Mouse (Mus musculus) midbrain, embryonic 13.5 days (tissue): ENCODE data around the gene Nipal1. TPM values are rescaled to one million over a fixed set of nuclear protein-coding genes. Genes with fewer than 3 reads are reported as not detected.

Experiments
- ATAC-seq: fragments of 200-750 bp; cut with Nextera tagmentation; 2 replicates; pipeline ENCODE4 v1.8.0; 2017; ENCODE audit warnings: mild to moderate bottlenecking, moderate TSS enrichment, moderate library complexity
- H3K27ac ChIP-seq: fragments of 300-500 bp; sonication (generic); 2 replicates; pipeline ENCODE4 v1.5.1; 2015; ENCODE audit warnings: inconsistent platforms, mild to moderate bottlenecking, moderate library complexity
- H3K27me3 ChIP-seq: fragments of 300-500 bp; sonication (generic); 2 replicates; pipeline ENCODE4 v1.6.1; 2015; ENCODE audit warnings: mild to moderate bottlenecking, inconsistent platforms
- H3K36me3 ChIP-seq: fragments of 300-500 bp; sonication (generic); 2 replicates; pipeline ENCODE4 v1.6.1; 2015; ENCODE audit warnings: mild to moderate bottlenecking, inconsistent platforms
- H3K4me1 ChIP-seq: fragments of 300-500 bp; sonication (generic); replicated peaks from 2 replicates; pipeline ENCODE4 v1.6.1; 2015; ENCODE audit warnings: inconsistent platforms
- H3K4me2 ChIP-seq: fragments of 300-500 bp; sonication (generic); replicated peaks from 2 replicates; pipeline ENCODE4 v1.6.1; 2015; ENCODE audit warnings: moderate library complexity, mild to moderate bottlenecking, inconsistent platforms
- H3K4me3 ChIP-seq: fragments of 300-500 bp; sonication (generic); replicated peaks from 2 replicates; pipeline ENCODE4 v1.5.1; 2015; ENCODE audit warnings: mild to moderate bottlenecking, inconsistent platforms
- H3K9ac ChIP-seq: fragments of 300-500 bp; sonication (generic); replicated peaks from 2 replicates; pipeline ENCODE4 v1.6.1; 2015; ENCODE audit warnings: mild to moderate bottlenecking, inconsistent platforms
- H3K9me3 ChIP-seq: fragments of 300-500 bp; sonication (generic); 2 replicates; pipeline ENCODE4 v1.6.1; 2016; ENCODE audit warnings: mild to moderate bottlenecking, inconsistent platforms
- WGBS: fragments of 180-500 bp; shearing (Covaris S2); methylation state at CpG from one replicate; pipeline ENCODE4 v1.1.7; 2015; 5-methylcytosine and 5-hydroxymethylcytosine counted together
- polyA plus RNA-seq: library from polyadenylated mRNA; unstranded; fragments of >200 nt; fragmentation: Nextera tagmentation; extraction: Ambion mirVana; gene quantifications from 2 replicates; pipeline ENCODE4 v1.2.1, GENCODE M21; 2015

The Nipal1 gene
- polyA plus RNA-seq, 1 experiment from 2014 or later: 0.79 TPM

DNA sequence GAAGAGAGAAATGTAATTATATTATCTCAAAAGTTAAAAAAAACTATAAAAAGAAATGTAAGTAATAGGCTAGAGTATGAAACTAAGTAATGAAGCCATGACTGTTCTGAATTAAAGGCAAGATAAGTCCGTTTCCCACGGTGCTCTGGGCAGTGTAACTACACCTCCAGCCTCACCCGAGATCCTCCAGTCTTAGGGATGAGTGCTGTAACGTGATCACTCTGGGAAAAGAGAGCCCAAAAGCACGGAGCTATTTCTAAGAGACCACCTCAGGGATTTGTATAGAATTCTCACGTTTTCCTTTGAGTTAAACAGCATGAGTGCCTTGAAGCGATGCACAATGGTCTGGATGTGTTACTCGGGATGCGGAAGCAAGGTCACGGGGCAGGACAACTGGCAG is 58.5 kb downstream of the Nipal1 start:
- H3K4me3 ChIP-seq: no peak overlapping the region
- WGBS: 44% methylated on average over 10 of the region's 10 CpGs
- no peaks in the 10 kb centered on the region for H3K9me3 ChIP-seq
- H3K4me2 ChIP-seq: no peak overlapping the region
- H3K4me1 ChIP-seq: no peaks in the 10 kb centered on the region
- H3K36me3 ChIP-seq: no peaks in the 10 kb centered on the region
- H3K27ac ChIP-seq: no peak overlapping the region
- no peak overlapping the region for H3K9ac ChIP-seq
- H3K27me3 ChIP-seq: no peaks in the 10 kb centered on the region
- no peak for ATAC-seq

DNA sequence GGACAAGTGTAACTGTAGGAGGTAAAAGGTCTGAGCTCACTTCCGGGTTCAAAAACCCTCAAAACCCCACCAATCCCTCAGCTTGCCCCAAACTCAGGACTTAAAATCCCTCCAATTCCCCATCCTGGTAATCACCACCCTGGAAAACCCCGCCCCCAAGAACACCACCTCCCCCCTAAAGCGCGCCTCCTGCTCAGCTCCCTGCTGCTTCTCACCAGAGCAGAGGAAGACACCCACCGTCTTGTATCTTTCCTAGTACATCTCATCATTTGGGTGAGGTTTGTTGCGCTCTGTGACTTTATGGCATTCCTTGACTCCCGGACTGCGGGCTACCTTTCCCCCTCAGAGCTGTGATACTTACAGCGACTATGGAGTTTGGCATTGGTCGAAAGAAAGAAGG is 59.1 kb downstream of the Nipal1 start:
- Histone ChIP-seq H3K9me3 (no peaks in the 10 kb centered on the region), H3K36me3 (no peaks in the 10 kb centered on the region), H3K4me2 (no peak overlapping the region), H3K27me3 (no peaks in the 10 kb centered on the region), H3K9ac (no peak overlapping the region), H3K4me1 (no peaks in the 10 kb centered on the region), H3K27ac (no peak overlapping the region), H3K4me3 (no peak overlapping the region)
- ATAC-seq: no peak
- WGBS: 65% methylated on average over 10 of the region's 10 CpGs

GRCm38 (mm10) chr5:72709451-72709850 is 61.9 kb downstream of the Nipal1 start:
- no peak overlapping the region for H3K9ac ChIP-seq
- 92% methylated on average over 13 of the region's 13 CpGs for WGBS
- H3K4me3 ChIP-seq: no peak overlapping the region
- no peaks in the 10 kb centered on the region for H3K36me3 ChIP-seq
- no peaks in the 10 kb centered on the region for H3K4me1 ChIP-seq
- no peak overlapping the region for H3K4me2 ChIP-seq
- H3K9me3 ChIP-seq: no peaks in the 10 kb centered on the region
- H3K27me3 ChIP-seq: no peaks in the 10 kb centered on the region
- no peak overlapping the region for H3K27ac ChIP-seq
- ATAC-seq: no peak

DNA sequence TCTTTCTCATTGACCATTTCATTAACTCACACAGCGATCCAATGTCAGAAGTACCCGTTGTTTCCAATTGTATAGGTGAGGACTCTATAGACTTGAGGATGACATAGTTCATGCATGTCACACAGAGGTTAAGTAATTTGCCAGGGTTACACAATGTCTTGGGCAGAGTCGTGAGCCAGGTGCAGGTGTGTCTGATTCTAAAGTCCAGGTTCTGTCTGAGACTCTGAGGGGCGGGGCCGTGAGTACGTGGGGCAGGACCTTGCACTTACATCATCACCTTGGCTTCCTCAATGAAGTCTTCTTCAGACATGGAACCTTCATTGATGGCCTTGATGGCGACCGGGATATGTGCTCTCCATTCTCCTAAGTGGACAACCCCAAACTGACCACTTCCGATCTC is 62.4 kb downstream of the Nipal1 start:
- no peaks in the 10 kb centered on the region for H3K27me3 ChIP-seq
- H3K36me3 ChIP-seq: no peaks in the 10 kb centered on the region
- no peak overlapping the region for H3K4me3 ChIP-seq
- no peaks in the 10 kb centered on the region for H3K9me3 ChIP-seq
- H3K9ac ChIP-seq: no peak overlapping the region
- no peak for ATAC-seq
- no peak overlapping the region for H3K27ac ChIP-seq
- H3K4me1 ChIP-seq: no peaks in the 10 kb centered on the region
- H3K4me2 ChIP-seq: no peak overlapping the region
- 92% methylated on average over 9 of the region's 9 CpGs for WGBS

GRCm38 (mm10) chr5:72710572-72711278 is 63.1 kb downstream of the Nipal1 start:
- Histone ChIP-seq H3K4me2 (no peak overlapping the region), H3K9ac (no peak overlapping the region), H3K4me1 (no peaks in the 10 kb centered on the region), H3K27me3 (no peaks in the 10 kb centered on the region), H3K9me3 (no peaks in the 10 kb centered on the region), H3K4me3 (no peak overlapping the region), H3K36me3 (no peaks in the 10 kb centered on the region), H3K27ac (no peak overlapping the region)
- WGBS: 37% methylated on average over 4 of the region's 4 CpGs
- no peak for ATAC-seq

DNA sequence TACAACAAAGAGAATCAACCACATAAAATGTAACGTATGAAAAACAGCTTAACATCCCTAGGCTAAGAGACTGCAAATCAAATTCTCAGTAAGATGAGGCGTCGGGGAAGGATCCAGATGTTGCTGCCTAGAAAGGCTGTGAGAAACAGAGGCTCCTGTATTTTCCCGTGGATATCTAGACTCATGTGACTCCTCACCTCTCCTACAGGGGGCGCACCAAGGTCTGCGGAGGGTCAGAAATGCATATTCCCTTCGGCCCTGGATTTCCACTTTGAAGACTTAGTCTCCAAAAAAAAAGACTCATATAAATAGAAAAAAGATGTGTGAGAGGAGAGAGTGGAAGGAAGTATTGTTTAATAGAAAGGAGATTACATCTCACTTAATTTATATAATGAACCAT is 73.0 kb downstream of the Nipal1 start:
- Histone ChIP-seq H3K9ac (no peak overlapping the region), H3K27me3 (no peaks in the 10 kb centered on the region), H3K27ac (no peak overlapping the region), H3K4me3 (no peak overlapping the region), H3K9me3 (no peaks in the 10 kb centered on the region), H3K36me3 (no peaks in the 10 kb centered on the region), H3K4me1 (no peaks in the 10 kb centered on the region), H3K4me2 (no peak overlapping the region)
- ATAC-seq: no peak
- 68% methylated on average over 7 of the region's 7 CpGs for WGBS

Other genes starting within 250 kb of the Nipal1 start
- 1.7 and 4.1 TPM in 2 replicates for gene Corin, start 143.3 kb upstream of the Nipal1 start, polyA plus RNA-seq
- 15.2 and 17.2 TPM in 2 replicates for gene Nfxl1, start 88.1 kb upstream of the Nipal1 start, polyA plus RNA-seq
- 2.3 and 2.4 TPM in 2 replicates for gene Zar1, start 66.5 kb upstream of the Nipal1 start, polyA plus RNA-seq
- 5.9 and 6.8 TPM in 2 replicates for gene Gm5868, start 60.2 kb upstream of the Nipal1 start, polyA plus RNA-seq
- not detected in 2 replicates for gene Cnga1, start 3.5 kb upstream of the Nipal1 start, polyA plus RNA-seq
- 0.07 TPM in 1 of 2 replicates, not detected in the other for gene Txk, start 105.0 kb downstream of the Nipal1 start, polyA plus RNA-seq
- 4.0 and 5.1 TPM in 2 replicates for gene Tec, start 220.7 kb downstream of the Nipal1 start, polyA plus RNA-seq